Mouse (Mus musculus): ENCODE results near the gene F11. TPM values are rescaled to one million over a fixed set of nuclear protein-coding genes. Genes with fewer than 3 reads are reported as not detected.

Gene F11
- 1.4 and 1.6 TPM in 2 replicates for polyA plus RNA-seq (2012; rRNA removed)

- Histone ChIP-seq H3K27ac (ENCODE audit: control insufficient read depth, insufficient read depth, low read depth, low read length) (no peak within 1 kb of the TSS), H3K4me1 (ENCODE audit: control insufficient read depth, insufficient read depth, low read length) (no peaks in the 10 kb centered on the region), H3K4me3 (ENCODE audit: control insufficient read depth, low read depth, low read length) (no peak within 1 kb of the TSS), H3K36me3 (ENCODE audit: control insufficient read depth, insufficient read depth, low read length) (no peaks in the 10 kb centered on the region), H3K27me3 (ENCODE audit: control insufficient read depth, insufficient read depth, low read length) (no peaks in the 10 kb centered on the region)
- TF ChIP-seq CTCF (IDR thresholded peaks at IDR 0.05; ENCODE audit: control insufficient read depth, insufficient read depth, insufficient replicate concordance, low read depth, low read length): no peak
- no peak for TF ChIP-seq POLR2A (IDR thresholded peaks at IDR 0.05; ENCODE audit: control insufficient read depth, low read depth, low read length)
Observed at GRCm38 (mm10) chr8:45261920-45262319, at the start of gene F11. Gene F11 (minus strand): TSS chr8:45262031.

- H3K27ac ChIP-seq (ENCODE audit: control insufficient read depth, insufficient read depth, low read depth, low read length): no peak overlapping the region
- no peak for TF ChIP-seq POLR2A (IDR thresholded peaks at IDR 0.05; ENCODE audit: control insufficient read depth, low read depth, low read length)
- H3K4me1 ChIP-seq (ENCODE audit: control insufficient read depth, insufficient read depth, low read length): no peaks in the 10 kb centered on the region
- H3K4me3 ChIP-seq (ENCODE audit: control insufficient read depth, low read depth, low read length): no peak overlapping the region
- no peaks in the 10 kb centered on the region for H3K27me3 ChIP-seq (ENCODE audit: control insufficient read depth, insufficient read depth, low read length)
- H3K36me3 ChIP-seq (ENCODE audit: control insufficient read depth, insufficient read depth, low read length): no peaks in the 10 kb centered on the region
Observed at GRCm38 (mm10) chr8:45310967-45311366, 49.1 kb upstream of the F11 start.

GRCm38 (mm10) chr8:45308366-45308765, 46.5 kb upstream of the F11 start, which contains the start of gene Gm45753:
Gene Gm45753 (minus strand): TSS chr8:45308466.
- H3K36me3 ChIP-seq (ENCODE audit: control insufficient read depth, insufficient read depth, low read length): no peaks in the 10 kb centered on the region
- TF ChIP-seq CTCF (IDR thresholded peaks at IDR 0.05; ENCODE audit: control insufficient read depth, insufficient read depth, insufficient replicate concordance, low read depth, low read length) (no peak), POLR2A (IDR thresholded peaks at IDR 0.05; ENCODE audit: control insufficient read depth, low read depth, low read length) (no peak)
- H3K4me1 ChIP-seq (ENCODE audit: control insufficient read depth, insufficient read depth, low read length): no peaks in the 10 kb centered on the region
- no peak within 1 kb of the TSS for H3K4me3 ChIP-seq (ENCODE audit: control insufficient read depth, low read depth, low read length)
- H3K27ac ChIP-seq (ENCODE audit: control insufficient read depth, insufficient read depth, low read depth, low read length): no peak within 1 kb of the TSS
- H3K27me3 ChIP-seq (ENCODE audit: control insufficient read depth, insufficient read depth, low read length): no peaks in the 10 kb centered on the region

- H3K27ac ChIP-seq (ENCODE audit: control insufficient read depth, insufficient read depth, low read depth, low read length): no peak overlapping the region
- H3K36me3 ChIP-seq (ENCODE audit: control insufficient read depth, insufficient read depth, low read length): no peaks in the 10 kb centered on the region
- no peak overlapping the region for H3K4me3 ChIP-seq (ENCODE audit: control insufficient read depth, low read depth, low read length)
- no peaks in the 10 kb centered on the region for H3K4me1 ChIP-seq (ENCODE audit: control insufficient read depth, insufficient read depth, low read length)
- no peaks in the 10 kb centered on the region for H3K27me3 ChIP-seq (ENCODE audit: control insufficient read depth, insufficient read depth, low read length)
- no peak for TF ChIP-seq POLR2A (IDR thresholded peaks at IDR 0.05; ENCODE audit: control insufficient read depth, low read depth, low read length)
- no peak for TF ChIP-seq CTCF (IDR thresholded peaks at IDR 0.05; ENCODE audit: control insufficient read depth, insufficient read depth, insufficient replicate concordance, low read depth, low read length)
Observed at GRCm38 (mm10) chr8:45305479-45305878, 43.6 kb upstream of the F11 start.

GRCm38 (mm10) chr8:45304354-45304753, 42.5 kb upstream of the F11 start:
- no peaks in the 10 kb centered on the region for H3K4me1 ChIP-seq (ENCODE audit: control insufficient read depth, insufficient read depth, low read length)
- no peak overlapping the region for H3K27ac ChIP-seq (ENCODE audit: control insufficient read depth, insufficient read depth, low read depth, low read length)
- H3K36me3 ChIP-seq (ENCODE audit: control insufficient read depth, insufficient read depth, low read length): no peaks in the 10 kb centered on the region
- TF ChIP-seq CTCF (IDR thresholded peaks at IDR 0.05; ENCODE audit: control insufficient read depth, insufficient read depth, insufficient replicate concordance, low read depth, low read length) (no peak), POLR2A (IDR thresholded peaks at IDR 0.05; ENCODE audit: control insufficient read depth, low read depth, low read length) (no peak)
- H3K4me3 ChIP-seq (ENCODE audit: control insufficient read depth, low read depth, low read length): no peak overlapping the region
- no peaks in the 10 kb centered on the region for H3K27me3 ChIP-seq (ENCODE audit: control insufficient read depth, insufficient read depth, low read length)

GRCm38 (mm10) chr8:45302390-45302789, 40.6 kb upstream of the F11 start:
- H3K27me3 ChIP-seq (ENCODE audit: control insufficient read depth, insufficient read depth, low read length): no peaks in the 10 kb centered on the region
- H3K36me3 ChIP-seq (ENCODE audit: control insufficient read depth, insufficient read depth, low read length): no peaks in the 10 kb centered on the region
- TF ChIP-seq CTCF (IDR thresholded peaks at IDR 0.05; ENCODE audit: control insufficient read depth, insufficient read depth, insufficient replicate concordance, low read depth, low read length): no peak
- TF ChIP-seq POLR2A (IDR thresholded peaks at IDR 0.05; ENCODE audit: control insufficient read depth, low read depth, low read length): no peak
- no peak overlapping the region for H3K27ac ChIP-seq (ENCODE audit: control insufficient read depth, insufficient read depth, low read depth, low read length)
- H3K4me3 ChIP-seq (ENCODE audit: control insufficient read depth, low read depth, low read length): no peak overlapping the region
- H3K4me1 ChIP-seq (ENCODE audit: control insufficient read depth, insufficient read depth, low read length): no peaks in the 10 kb centered on the region

GRCm38 (mm10) chr8:45295276-45295675, 33.4 kb upstream of the F11 start:
- Histone ChIP-seq H3K4me3 (ENCODE audit: control insufficient read depth, low read depth, low read length) (no peak overlapping the region), H3K27me3 (ENCODE audit: control insufficient read depth, insufficient read depth, low read length) (no peaks in the 10 kb centered on the region), H3K36me3 (ENCODE audit: control insufficient read depth, insufficient read depth, low read length) (no peaks in the 10 kb centered on the region), H3K4me1 (ENCODE audit: control insufficient read depth, insufficient read depth, low read length) (no peaks in the 10 kb centered on the region), H3K27ac (ENCODE audit: control insufficient read depth, insufficient read depth, low read depth, low read length) (no peak overlapping the region)
- no peak for TF ChIP-seq POLR2A (IDR thresholded peaks at IDR 0.05; ENCODE audit: control insufficient read depth, low read depth, low read length)
- no peak for TF ChIP-seq CTCF (IDR thresholded peaks at IDR 0.05; ENCODE audit: control insufficient read depth, insufficient read depth, insufficient replicate concordance, low read depth, low read length)

- H3K27me3 ChIP-seq (ENCODE audit: control insufficient read depth, insufficient read depth, low read length): no peaks in the 10 kb centered on the region
- H3K4me3 ChIP-seq (ENCODE audit: control insufficient read depth, low read depth, low read length): no peak within 1 kb of the TSS
- no peak within 1 kb of the TSS for H3K27ac ChIP-seq (ENCODE audit: control insufficient read depth, insufficient read depth, low read depth, low read length)
- no peaks in the 10 kb centered on the region for H3K4me1 ChIP-seq (ENCODE audit: control insufficient read depth, insufficient read depth, low read length)
- TF ChIP-seq CTCF (IDR thresholded peaks at IDR 0.05; ENCODE audit: control insufficient read depth, insufficient read depth, insufficient replicate concordance, low read depth, low read length) (no peak), POLR2A (IDR thresholded peaks at IDR 0.05; ENCODE audit: control insufficient read depth, low read depth, low read length) (no peak)
- H3K36me3 ChIP-seq (ENCODE audit: control insufficient read depth, insufficient read depth, low read length): no peaks in the 10 kb centered on the region
Observed at GRCm38 (mm10) chr8:45294687-45295086, 32.9 kb upstream of the F11 start, which contains the start of gene Klkb1. Gene Klkb1 (minus strand): TSS chr8:45294859.
